Mouse (Mus musculus) liver, adult 2 months (tissue): ENCODE data around the gene Gnai2. TPM values are rescaled to one million over a fixed set of nuclear protein-coding genes. Genes with fewer than 3 reads are reported as not detected.

Experiments used
- DNase-seq: peaks from one replicate; pipeline ENCODE4 v3.0.0-alpha.2; 2011; ENCODE audit warnings: low read depth, low spot score; ENCODE audit errors: extremely low read depth
- H3K27ac ChIP-seq: fragments of 200-500 bp; replicated peaks from 2 replicates; pipeline ENCODE4 v1.5.1; 2012; ENCODE audit warnings: low read depth, mild to moderate bottlenecking, control low read depth, inconsistent platforms, low read length; ENCODE audit not compliant: insufficient read depth
- H3K27me3 ChIP-seq: fragments of 200-500 bp; 2 replicates; pipeline ENCODE4 v1.6.1; 2012; ENCODE audit warnings: mild to moderate bottlenecking, moderate library complexity, low read length, inconsistent platforms; ENCODE audit not compliant: control insufficient read depth, insufficient read depth
- H3K36me3 ChIP-seq: fragments of 200-500 bp; 2 replicates; pipeline ENCODE4 v1.6.1; 2012; ENCODE audit warnings: low read length, inconsistent platforms; ENCODE audit not compliant: control insufficient read depth, insufficient read depth
- H3K4me1 ChIP-seq: fragments of 200-500 bp; 2 replicates; pipeline ENCODE4 v1.6.1; 2011; ENCODE audit warnings: low read length; ENCODE audit not compliant: control insufficient read depth, insufficient read depth
- H3K4me3 ChIP-seq: fragments of 200-500 bp; 2 replicates; pipeline ENCODE4 v1.5.1; 2011; ENCODE audit warnings: low read depth, mild to moderate bottlenecking, control low read depth, low read length, moderate library complexity; ENCODE audit not compliant: insufficient read depth
- H3K79me2 ChIP-seq: fragments of 200-500 bp; 2 replicates; pipeline ENCODE4 v1.6.1; 2012; ENCODE audit warnings: inconsistent platforms, mild to moderate bottlenecking, low read length, moderate library complexity; ENCODE audit not compliant: control insufficient read depth, insufficient read depth
- H3K9ac ChIP-seq: fragments of 200-500 bp; 2 replicates; pipeline ENCODE4 v1.6.1; 2012; ENCODE audit warnings: low read depth, mild to moderate bottlenecking, control low read depth, inconsistent platforms, low read length
- CTCF ChIP-seq: fragments of 200-500 bp; IDR thresholded peaks from 2 replicates; pipeline ENCODE4 v1.5.1; 2011; ENCODE audit warnings: low read depth, low read length, control low read depth
- POLR2A ChIP-seq: fragments of 200-500 bp; IDR thresholded peaks from 2 replicates; pipeline ENCODE4 v1.6.1; 2011; ENCODE audit warnings: low read length, control low read depth; ENCODE audit not compliant: insufficient read depth; ENCODE audit errors: extremely low read depth
- WGBS: fragments of 180-500 bp; shearing (Covaris S2); methylation state at CpG from one replicate; pipeline ENCODE4 v1.1.7; 2018; 5-methylcytosine and 5-hydroxymethylcytosine counted together
- polyA plus RNA-seq: library from polyadenylated mRNA; depleted of rRNA; stranded (reverse); fragments of >200 nt; gene quantifications from 2 replicates; pipeline ENCODE4 v1.2.3, GENCODE M21; 2012
- total RNA-seq: library from RNA; depleted of rRNA; stranded (reverse); fragments of >200 nt; gene quantifications from 2 replicates; pipeline ENCODE4 v1.2.3, GENCODE M21; 2014

The Gnai2 gene
- total and polyA plus RNA-seq, 2 experiments = 31.6 to 122 TPM

- WGBS = 81% methylated on average over 4 of the region's 4 CpGs
- TF ChIP-seq POLR2A (no peak), CTCF (no peak)
- Histone ChIP-seq H3K4me3 (no peak overlapping the region), H3K79me2 (no peaks in the 10 kb centered on the region), H3K27me3 (no peaks in the 10 kb centered on the region), H3K36me3 (no peaks in the 10 kb centered on the region), H3K9ac (no peak overlapping the region), H3K27ac (no peak overlapping the region), H3K4me1 (peaks cover 2% of the 10 kb centered on the region; the same call in 1 of the 2 replicates)
- DNase-seq = no peak
Observed at GRCm38 (mm10) chr9:107609433-107609830, 25.7 kb downstream of the Gnai2 start.

- 46% methylated on average over 12 of the region's 12 CpGs for WGBS
- DNase-seq = peak; percentile 59
- TF ChIP-seq CTCF (no peak), POLR2A (0 out of 2 replicates have a peak, but pooled peaks have one; percentile 3)
- H3K36me3 ChIP-seq = no peaks in the 10 kb centered on the region
- H3K9ac ChIP-seq = no peak within 1 kb of the TSS
- no peaks in the 10 kb centered on the region for H3K79me2 ChIP-seq
- H3K27me3 ChIP-seq = no peaks in the 10 kb centered on the region
- no peak within 1 kb of the TSS for H3K4me3 ChIP-seq
- H3K27ac ChIP-seq = peak within 1 kb of the TSS; percentile 25; the same call in 1 of the 2 replicates
- H3K4me1 ChIP-seq = peaks cover 2% of the 10 kb centered on the region; the same call in 1 of the 2 replicates
Observed at GRCm38 (mm10) chr9:107608741-107609432, 26.3 kb downstream of the Gnai2 start, which contains the start of gene Sema3b. Sema3b (minus strand) TSS chr9:107609229.

GRCm38 (mm10) chr9:107607653-107608245, 27.4 kb downstream of the Gnai2 start:
- no peaks in the 10 kb centered on the region for H3K79me2 ChIP-seq
- H3K27me3 ChIP-seq = no peaks in the 10 kb centered on the region
- no peak overlapping the region for H3K9ac ChIP-seq
- H3K36me3 ChIP-seq = no peaks in the 10 kb centered on the region
- H3K27ac ChIP-seq = 0 out of 2 replicates have a peak overlapping the region, but pooled peaks have one; percentile 25
- H3K4me1 ChIP-seq = peaks cover 2% of the 10 kb centered on the region; the same call in 1 of the 2 replicates
- H3K4me3 ChIP-seq = no peak overlapping the region
- 56% methylated on average over 9 of the region's 9 CpGs for WGBS
- TF ChIP-seq CTCF (no peak), POLR2A (no peak)
- DNase-seq = no peak

GRCm38 (mm10) chr9:107607036-107607435, 28.1 kb downstream of the Gnai2 start:
- Histone ChIP-seq H3K79me2 (no peaks in the 10 kb centered on the region), H3K4me3 (no peak overlapping the region), H3K36me3 (no peaks in the 10 kb centered on the region), H3K4me1 (peaks cover 2% of the 10 kb centered on the region; the same call in 1 of the 2 replicates), H3K27ac (no peak overlapping the region), H3K27me3 (no peaks in the 10 kb centered on the region), H3K9ac (no peak overlapping the region)
- no peak for TF ChIP-seq CTCF
- TF ChIP-seq POLR2A = no peak
- DNase-seq = no peak
- 30% methylated on average over 2 of the region's 2 CpGs for WGBS

- Histone ChIP-seq H3K4me1 (peaks cover 2% of the 10 kb centered on the region; the same call in 1 of the 2 replicates), H3K4me3 (no peak overlapping the region), H3K27me3 (no peaks in the 10 kb centered on the region), H3K36me3 (no peaks in the 10 kb centered on the region), H3K79me2 (no peaks in the 10 kb centered on the region), H3K9ac (no peak overlapping the region), H3K27ac (no peak overlapping the region)
- WGBS = 61% methylated on average over 9 of the region's 9 CpGs
- DNase-seq = no peak
- TF ChIP-seq CTCF (no peak), POLR2A (no peak)
Observed at GRCm38 (mm10) chr9:107606591-107606990, 28.6 kb downstream of the Gnai2 start.
